Mouse (Mus musculus) adrenal gland, postnatal 4 days (tissue): ENCODE results near the gene Rad51b. TPM values are rescaled to one million over a fixed set of nuclear protein-coding genes. Genes with fewer than 3 reads are reported as not detected.
A peak's percentile ranks its signal among the peaks of the same experiment; 100 is the strongest.

Experiments
- DNase-seq, 2 experiments: peaks; one replicate each; pipeline ENCODE4 v3.0.0; 2021 to 2022; ENCODE audit warnings: low spot score in 2 of 2, mixed read lengths in 2 of 2
- total RNA-seq, 2 experiments: library from RNA; stranded (reverse); gene quantifications; 2 replicates each; pipeline ENCODE4 v1.2.3; 2021

The Rad51b gene
- total RNA-seq, 2 experiments from 2014 or later, result 3.1 TPM

GRCm38 (mm10) chr12:79813566-79814305, 516.7 kb downstream of the Rad51b start:
- DNase-seq, result no peak

- DNase-seq, result no peak
Observed at GRCm38 (mm10) chr12:79814312-79815091, 517.4 kb downstream of the Rad51b start.

- DNase-seq, result no peak
Observed at GRCm38 (mm10) chr12:79816241-79816640, 519.2 kb downstream of the Rad51b start.

GRCm38 (mm10) chr12:79820228-79820958, 523.3 kb downstream of the Rad51b start:
- DNase-seq, result no peak

DNA sequence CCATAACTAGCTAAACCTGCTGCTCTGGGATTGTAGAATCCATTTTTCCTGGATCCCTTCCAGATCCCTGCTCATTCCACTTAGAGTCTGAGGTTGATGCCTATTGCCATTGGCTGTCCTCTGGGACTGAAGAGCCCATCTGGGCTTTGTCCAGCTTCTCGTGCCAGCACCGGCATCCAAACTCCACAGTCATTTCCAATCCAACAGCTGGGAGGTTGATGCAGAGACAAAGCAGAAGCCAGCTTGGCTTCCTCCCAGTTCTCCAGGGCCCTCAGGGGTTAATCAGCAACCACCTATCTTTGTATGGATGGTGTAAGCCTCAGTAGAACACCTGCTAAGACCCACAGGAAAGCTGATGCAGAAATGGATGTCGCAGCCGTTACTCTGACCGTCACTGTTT, 524.8 kb downstream of the Rad51b start:
- no peak for DNase-seq

GRCm38 (mm10) chr12:79822401-79822800, 525.3 kb downstream of the Rad51b start:
- no peak for DNase-seq

DNA sequence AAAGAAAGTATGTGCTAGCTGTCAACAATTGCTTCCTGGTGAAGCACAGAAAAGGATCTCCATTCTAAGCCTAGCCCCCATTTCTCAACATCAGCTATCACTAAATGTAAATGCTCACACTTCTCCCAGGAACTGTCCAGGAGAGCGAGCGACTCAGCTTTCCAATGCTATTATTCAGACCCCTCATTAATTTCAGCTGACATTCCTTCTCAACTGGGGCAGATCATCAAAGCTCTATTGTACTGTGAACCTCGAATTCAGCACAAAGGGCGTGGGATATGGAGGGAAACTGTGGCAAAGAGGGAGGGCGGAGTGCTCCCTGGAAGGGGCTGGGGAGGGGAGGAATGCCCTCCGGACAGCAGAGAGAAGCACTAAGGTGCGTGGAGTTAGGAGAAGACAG, 528.8 kb downstream of the Rad51b start:
- no peak for DNase-seq

DNA sequence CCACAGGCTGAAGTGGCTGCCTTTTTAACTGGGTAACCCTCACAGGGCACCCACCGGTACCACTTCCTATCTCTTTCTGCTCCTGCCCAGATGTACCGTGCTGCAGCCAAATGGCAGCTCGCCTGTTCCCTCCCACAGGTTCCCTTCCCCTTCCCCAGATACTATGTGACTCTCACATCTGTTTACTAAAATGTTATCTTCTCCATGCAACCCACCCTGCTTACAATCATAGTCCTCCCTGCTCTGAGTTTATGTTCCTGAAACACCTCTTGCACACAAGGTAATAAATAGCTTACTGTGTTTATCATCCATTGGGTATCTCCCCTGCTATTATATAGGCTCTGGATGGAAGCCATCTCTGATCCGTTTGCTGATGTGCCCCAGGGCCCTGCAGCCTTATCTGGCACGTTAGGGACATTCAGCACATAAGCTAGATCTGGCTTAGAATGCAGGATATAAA, 530.2 kb downstream of the Rad51b start:
- DNase-seq, result no peak

- DNase-seq, result no peak
Observed at GRCm38 (mm10) chr12:79827735-79828134, 530.7 kb downstream of the Rad51b start.

GRCm38 (mm10) chr12:79830686-79831085, 533.6 kb downstream of the Rad51b start:
- no peak for DNase-seq

DNA sequence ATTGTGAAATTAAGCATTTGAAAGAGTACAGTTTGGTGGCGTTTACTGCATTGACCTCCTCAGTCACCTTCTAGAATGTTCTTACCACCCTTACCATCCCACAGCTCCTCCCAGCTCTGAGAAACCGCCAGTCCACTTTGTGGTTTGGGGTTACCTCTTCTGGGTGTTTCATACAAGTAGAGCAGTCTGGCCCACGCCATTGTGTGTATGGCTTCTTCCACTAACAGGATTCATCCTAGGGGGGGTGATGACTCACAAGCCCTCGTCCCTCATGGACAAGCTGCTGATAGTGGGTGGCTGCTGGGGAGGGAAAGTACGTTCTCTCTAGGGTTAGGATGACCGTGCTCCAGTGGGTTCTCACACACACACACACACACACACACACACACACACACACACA, 535.5 kb downstream of the Rad51b start:
- no peak for DNase-seq

- DNase-seq, result no peak
Observed at GRCm38 (mm10) chr12:79835521-79835920, 538.4 kb downstream of the Rad51b start.

DNA sequence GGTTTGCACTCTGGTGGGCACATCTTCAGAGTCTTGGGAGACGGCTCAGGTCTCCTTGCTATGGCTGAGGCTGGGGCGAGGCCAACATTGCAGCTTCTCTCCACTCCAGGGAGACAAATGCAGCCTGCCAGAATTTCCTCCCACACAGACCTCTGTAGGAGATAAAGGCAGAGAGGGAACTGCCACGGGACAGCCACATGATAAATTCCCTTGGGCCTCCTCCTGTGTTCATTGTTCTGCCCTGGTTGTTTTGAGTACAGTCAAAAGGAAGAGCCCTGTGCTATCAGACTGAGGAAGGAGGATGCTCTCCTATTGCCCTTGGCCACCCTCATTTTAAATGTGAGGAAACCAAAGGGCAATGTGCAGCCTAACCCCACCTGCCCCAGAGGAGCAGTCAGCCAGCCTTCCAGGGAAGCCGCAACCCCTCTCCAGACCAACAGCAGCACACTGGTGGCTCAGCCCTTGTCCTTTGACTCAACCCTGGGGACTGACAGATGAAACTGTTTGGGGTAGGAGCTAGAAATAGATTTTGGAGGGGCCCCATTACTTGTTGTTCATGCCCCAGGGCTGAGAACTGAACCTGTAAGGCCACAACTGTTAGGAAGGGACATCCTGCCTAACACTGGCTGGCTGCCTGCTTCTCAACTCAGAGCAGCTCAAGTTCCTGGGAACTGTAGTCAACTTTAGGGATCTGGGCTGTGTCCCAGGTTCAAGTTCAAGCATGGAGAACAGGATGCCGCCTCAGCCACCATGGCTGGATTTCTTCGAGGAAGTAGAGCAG, 541.3 kb downstream of the Rad51b start:
- peak in 1 of 2 experiments; percentile 18 for DNase-seq

DNA sequence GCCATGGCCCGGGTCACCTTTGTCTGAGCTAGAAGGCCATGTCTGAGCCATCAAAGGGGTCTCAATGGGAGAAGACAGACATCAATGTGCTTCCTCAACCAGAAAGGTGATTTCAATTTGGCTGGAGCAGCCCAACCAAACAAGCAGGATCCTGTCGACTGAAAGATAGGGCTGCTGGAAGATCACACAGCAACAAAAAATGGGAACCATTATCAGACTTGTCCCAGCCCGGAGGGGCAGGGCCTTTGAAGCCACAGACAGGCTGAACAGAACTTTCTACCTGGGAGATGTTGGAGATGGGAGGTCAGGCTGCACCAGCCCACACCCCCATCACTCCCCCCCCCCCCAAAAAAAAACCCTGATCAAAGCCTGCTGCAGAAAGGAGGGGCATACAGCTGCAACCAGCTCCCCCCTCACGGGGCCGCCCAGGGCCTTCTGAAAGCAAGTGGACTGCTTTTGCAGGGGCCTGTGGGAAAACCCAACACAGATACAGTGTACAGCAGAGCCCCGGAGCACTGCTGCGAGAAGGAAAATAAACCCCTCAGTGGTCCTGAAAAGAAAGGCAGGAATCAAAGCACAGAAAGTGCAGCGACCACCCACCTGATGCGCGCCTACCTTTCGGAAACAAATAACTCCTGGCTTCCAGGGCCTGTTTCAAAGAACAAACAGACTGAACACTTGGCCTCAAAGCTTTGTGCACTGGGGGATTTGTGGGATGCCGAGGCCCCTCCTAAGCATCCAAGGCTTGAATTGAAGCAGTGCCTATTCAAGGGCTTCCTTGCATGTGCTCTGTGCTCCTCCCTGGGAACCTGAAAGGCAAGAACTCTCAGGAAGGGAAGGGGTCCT, 542.2 kb downstream of the Rad51b start:
- DNase-seq, result no peak

- DNase-seq, result no peak
Observed at GRCm38 (mm10) chr12:79840465-79840864, 543.4 kb downstream of the Rad51b start.

- no peak for DNase-seq
Observed at GRCm38 (mm10) chr12:79841248-79841647, 544.2 kb downstream of the Rad51b start.

DNA sequence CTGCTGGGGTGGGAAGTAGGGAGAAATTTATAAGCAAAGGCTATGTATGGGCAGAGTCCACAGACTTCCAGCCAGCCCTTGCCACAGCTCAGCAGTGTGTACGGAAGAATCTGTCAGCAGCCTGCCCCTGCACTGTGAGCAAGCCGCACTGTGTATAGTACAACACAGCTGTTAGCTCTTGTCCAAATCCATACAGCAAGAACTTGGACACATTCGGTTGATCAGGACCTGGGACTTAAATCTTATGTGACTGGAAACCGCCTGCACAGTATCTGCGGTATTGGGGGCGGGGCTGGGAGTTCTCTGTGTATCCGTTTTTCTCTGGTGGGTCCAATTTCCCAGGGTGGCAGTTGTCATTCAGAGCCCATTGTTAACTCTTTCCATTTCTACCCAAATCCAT, 545.2 kb downstream of the Rad51b start:
- DNase-seq, result no peak

DNA sequence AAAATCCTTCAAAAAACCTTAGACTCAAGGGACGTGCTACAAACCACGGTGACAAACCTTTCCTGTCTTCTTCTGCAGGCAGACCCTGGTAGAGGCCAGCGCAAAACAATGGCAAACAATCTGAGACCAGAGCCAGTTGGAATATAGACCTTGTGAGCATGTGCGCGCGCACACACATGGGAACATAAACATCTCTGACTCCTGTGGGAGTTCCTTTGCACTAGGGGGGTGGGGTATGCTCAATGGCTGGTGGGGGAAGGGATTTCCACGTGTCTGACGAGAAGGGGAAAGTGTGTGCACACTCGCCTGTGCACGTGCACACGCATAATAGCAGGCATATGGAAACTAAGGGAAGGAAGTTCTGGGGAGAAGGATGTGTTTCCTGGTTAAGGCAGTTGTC, 545.9 kb downstream of the Rad51b start:
- no peak for DNase-seq

- no peak for DNase-seq
Observed at GRCm38 (mm10) chr12:79843496-79843895, 546.4 kb downstream of the Rad51b start.
